Mouse (Mus musculus): ENCODE data around the gene Pelo.

Gene Pelo

GRCm38 (mm10) chr13:115096965-115097364 is 7.0 kb upstream of the Pelo start:
- no peak for DNase-seq (ENCODE audit: low spot score)

GRCm38 (mm10) chr13:115096216-115096615 is 6.2 kb upstream of the Pelo start:
- no peak for DNase-seq (ENCODE audit: low spot score)

- no peak for DNase-seq (ENCODE audit: low spot score)
Measured at GRCm38 (mm10) chr13:115095392-115095791, 5.4 kb upstream of the Pelo start.

DNA sequence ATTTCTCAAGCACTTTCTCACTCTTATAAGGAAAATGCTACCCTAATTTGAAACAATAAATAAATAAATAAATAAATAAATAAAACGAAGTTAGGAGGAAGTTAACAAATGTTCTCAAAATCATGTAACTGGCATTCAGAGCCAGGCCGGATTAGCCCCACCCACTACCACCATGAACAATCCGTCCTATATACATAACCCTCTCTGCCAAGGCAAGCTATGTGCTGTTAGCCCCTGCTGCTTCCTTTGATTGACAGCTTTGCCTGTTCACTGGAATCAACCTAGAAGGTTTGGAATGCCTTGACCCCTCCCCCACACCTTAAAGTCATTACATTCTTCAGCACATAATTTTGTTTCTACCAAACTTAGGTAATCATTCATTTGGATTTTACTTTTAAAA is 1.5 kb upstream of the Pelo start:
- no peak for DNase-seq (ENCODE audit: low spot score)

- DNase-seq (ENCODE audit: low spot score), result no peak
Measured at GRCm38 (mm10) chr13:115090977-115091445, 1.0 kb upstream of the Pelo start.

- peak; percentile 28 for DNase-seq (ENCODE audit: low spot score)
Measured at GRCm38 (mm10) chr13:115089395-115090025, 476 bp downstream of the Pelo start.

GRCm38 (mm10) chr13:115089020-115089394 is 979 bp downstream of the Pelo start:
- no peak for DNase-seq (ENCODE audit: low spot score)

DNA sequence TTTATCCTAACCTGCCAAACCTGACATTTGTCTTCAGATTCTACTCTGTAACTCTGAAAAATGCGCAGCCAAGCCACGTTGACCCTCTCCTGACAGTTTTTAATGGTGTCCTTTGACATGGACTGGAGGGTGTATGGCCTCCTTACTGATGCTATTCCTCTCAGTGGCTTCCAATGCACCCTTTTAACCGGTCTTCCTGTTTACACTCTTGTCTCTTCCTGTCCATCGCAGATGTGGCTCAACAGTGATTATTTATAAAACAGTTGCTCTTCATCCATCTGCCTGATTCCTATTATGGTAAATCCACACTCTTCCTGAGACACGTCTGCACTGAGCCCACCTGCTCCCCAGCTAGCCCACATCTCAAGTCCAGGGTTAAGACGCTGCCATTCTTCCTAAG is 4.0 kb downstream of the Pelo start:
- DNase-seq (ENCODE audit: low spot score), result no peak

DNA sequence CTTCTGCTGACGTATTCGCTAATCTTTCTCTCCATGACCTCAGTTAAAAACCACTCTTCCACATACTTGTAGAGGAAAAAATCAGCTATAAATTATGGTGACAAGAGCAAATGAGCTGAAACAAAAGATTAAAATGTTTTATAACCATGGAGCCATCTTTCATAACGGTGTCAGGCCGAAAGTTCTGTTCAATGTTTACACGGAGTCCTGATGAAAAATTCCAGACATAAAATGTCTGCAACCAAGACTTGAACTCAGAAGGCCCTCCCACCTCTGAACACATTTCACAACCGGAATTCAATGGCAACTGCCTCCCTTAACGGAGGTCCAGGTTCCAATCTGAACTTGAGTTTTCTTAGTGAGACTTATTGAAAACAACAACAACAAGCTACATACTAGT is 7.6 kb downstream of the Pelo start:
- no peak for DNase-seq (ENCODE audit: low spot score)

- no peak for DNase-seq (ENCODE audit: low spot score)
Measured at GRCm38 (mm10) chr13:115079996-115080585, 9.9 kb downstream of the Pelo start.

GRCm38 (mm10) chr13:115078997-115079685 is 10.8 kb downstream of the Pelo start:
- DNase-seq (ENCODE audit: low spot score), result no peak

- no peak for DNase-seq (ENCODE audit: low spot score)
Measured at GRCm38 (mm10) chr13:115077346-115078134, 12.4 kb downstream of the Pelo start.

DNA sequence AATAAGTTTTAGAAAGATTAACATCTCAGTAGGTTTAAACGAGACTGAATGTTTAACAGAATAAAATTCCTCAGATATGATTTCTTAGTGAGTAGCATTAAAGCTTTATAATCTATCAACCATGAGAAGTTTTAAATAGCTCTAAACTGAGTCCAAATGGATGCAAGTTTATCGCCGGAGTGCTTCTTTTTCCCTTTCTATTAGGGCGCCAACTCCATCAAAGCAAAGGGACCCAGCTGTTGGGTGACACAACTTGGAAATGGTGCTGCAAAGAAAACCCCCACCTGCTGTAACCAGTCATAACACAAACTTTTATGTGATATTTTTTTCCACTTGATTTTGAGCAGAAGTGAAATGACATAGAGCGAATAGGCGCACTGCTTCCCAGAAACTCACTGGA is 17.6 kb downstream of the Pelo start:
- no peak for DNase-seq (ENCODE audit: low spot score)

- DNase-seq (ENCODE audit: low spot score), result no peak
Measured at GRCm38 (mm10) chr13:115071431-115071830, 18.6 kb downstream of the Pelo start.

GRCm38 (mm10) chr13:115067968-115068330 is 22.0 kb downstream of the Pelo start:
- DNase-seq (ENCODE audit: low spot score), result no peak

DNA sequence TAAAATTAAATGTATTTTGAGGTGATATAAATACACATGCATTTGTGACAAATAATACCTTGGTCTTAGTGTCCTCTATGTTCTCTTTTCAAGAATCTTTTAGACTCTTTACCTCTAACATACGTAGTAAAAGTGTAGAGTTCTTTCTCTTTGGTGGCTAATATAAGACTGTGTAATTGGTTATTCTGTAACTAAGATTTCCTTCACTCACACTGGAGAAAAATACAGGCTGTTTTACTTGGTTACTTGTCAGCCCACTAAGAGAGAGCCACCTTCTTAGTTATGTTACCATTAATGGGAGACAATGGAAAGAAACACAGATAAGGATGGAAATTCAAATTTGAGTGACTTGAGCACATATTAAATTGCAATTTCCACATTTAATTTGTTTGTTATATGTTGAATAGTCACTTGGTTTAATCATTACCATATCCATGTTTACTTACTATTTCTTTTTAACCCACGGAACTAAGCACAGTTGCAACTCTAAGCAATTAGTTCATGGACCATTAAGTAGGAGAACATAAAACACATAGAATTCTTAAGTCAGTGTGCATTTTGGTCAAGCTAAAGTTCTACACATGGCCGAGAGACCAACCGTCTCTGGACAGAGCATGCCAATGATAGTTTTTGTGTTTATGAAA is 22.5 kb downstream of the Pelo start:
- no peak for DNase-seq (ENCODE audit: low spot score)

DNA sequence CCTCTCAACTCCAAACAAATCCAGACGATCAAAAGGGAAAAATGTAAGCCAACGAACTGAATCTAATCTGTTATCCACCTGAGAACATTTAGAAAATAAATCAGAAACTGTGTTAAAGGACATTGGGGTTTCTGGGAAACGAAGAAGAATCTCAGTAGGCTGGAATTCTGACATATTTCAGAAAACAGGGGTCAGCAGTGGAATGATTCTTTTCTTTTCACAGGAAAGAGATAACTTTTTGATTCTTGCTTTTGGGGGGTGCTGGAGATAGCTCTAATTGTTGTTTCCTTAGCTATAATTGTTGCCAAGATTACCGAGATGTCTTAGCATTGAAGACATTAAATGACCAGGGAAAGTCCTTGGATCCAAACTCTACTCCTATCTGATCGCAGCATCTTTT is 32.4 kb downstream of the Pelo start:
- no peak for DNase-seq (ENCODE audit: low spot score)

- no peak for DNase-seq (ENCODE audit: low spot score)
Measured at GRCm38 (mm10) chr13:115054783-115055182, 35.2 kb downstream of the Pelo start.

DNA sequence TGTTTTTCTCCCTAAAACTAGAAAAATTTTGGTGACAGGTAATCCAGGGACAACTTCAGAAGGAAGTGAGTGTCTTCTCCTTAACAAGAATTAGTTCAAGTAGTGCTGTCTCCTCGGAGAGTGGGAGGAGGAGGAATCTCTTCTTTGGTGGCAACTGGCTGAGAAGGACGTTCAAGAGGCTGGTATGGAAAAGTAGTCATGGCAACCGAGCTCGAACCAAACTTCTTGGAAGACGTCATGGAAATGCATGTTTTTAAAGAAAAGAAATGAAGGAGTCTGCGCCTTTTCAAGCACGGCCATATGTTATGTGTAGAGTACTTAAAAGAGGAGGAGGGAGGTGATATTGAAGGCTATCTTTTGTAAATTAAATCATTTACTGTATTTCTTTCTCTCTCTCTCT is 37.4 kb downstream of the Pelo start:
- DNase-seq (ENCODE audit: low spot score), result no peak

- DNase-seq (ENCODE audit: low spot score), result no peak
Measured at GRCm38 (mm10) chr13:115050660-115051559, 39.1 kb downstream of the Pelo start.

DNA sequence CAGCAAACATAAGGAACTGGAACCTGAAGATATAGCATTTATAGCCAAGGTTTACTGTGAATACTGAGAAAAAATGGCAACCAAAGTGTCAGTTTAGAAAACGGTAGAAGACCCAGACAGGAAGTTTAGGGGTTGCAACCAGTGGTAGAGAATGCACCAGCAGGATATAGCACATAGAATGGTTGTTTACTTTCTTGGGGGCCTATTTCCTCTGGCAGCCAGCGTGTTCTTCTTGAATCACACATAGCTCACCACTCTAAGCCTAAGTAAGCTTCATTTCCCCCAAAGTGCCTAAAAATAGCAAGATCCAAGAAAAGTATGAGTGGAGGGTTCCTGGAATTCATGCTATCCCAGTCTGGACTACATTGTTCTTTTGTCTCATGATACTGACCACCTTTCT is 47.3 kb downstream of the Pelo start:
- no peak for DNase-seq (ENCODE audit: low spot score)

All from urinary bladder, postnatal 14 days (tissue).